Mouse (Mus musculus) embryonic fibroblast, embryonic 13.5 days (primary cell): ENCODE measurements at regions not wholly inside any gene's neighbourhood (a gene's known extent, or its start where the extent isn't known, plus 50 kb on each side); places are given as distances from the start of the nearest gene placed in this dataset.

Experiments used
- H3K27ac ChIP-seq: 2 replicates; pipeline ENCODE4 v1.5.1; 2012; ENCODE audit warnings: low read length, control low read depth, inconsistent platforms; ENCODE audit not compliant: insufficient read depth
- H3K4me1 ChIP-seq: 2 replicates; pipeline ENCODE4 v1.6.1; 2011; ENCODE audit warnings: low read length; ENCODE audit not compliant: control insufficient read depth, insufficient read depth
- H3K4me3 ChIP-seq: 2 replicates; pipeline ENCODE4 v1.5.1; 2011; ENCODE audit warnings: mild to moderate bottlenecking, control low read depth, low read length; ENCODE audit not compliant: insufficient read depth
- CTCF ChIP-seq: IDR thresholded peaks from 2 replicates; pipeline ENCODE4 v1.5.1; 2011; ENCODE audit warnings: mild to moderate bottlenecking, control low read depth, low read length, moderate library complexity, borderline replicate concordance; ENCODE audit not compliant: insufficient read depth
- POLR2A ChIP-seq: IDR thresholded peaks from 2 replicates; pipeline ENCODE4 v1.6.1; 2011; ENCODE audit warnings: low read depth, mild to moderate bottlenecking, control low read depth, low read length, moderate library complexity

GRCm38 (mm10) chr17:62297393-62298060 lies 583.6 kb downstream of the Efna5 start:
- H3K4me3 ChIP-seq: no peak overlapping the region
- 0 out of 2 replicates have a peak overlapping the region, but pooled peaks have one; percentile 10 for H3K27ac ChIP-seq
- TF ChIP-seq CTCF (no peak), POLR2A (no peak)
- H3K4me1 ChIP-seq: no peaks in the 10 kb centered on the region; the same call in 1 of the 2 replicates

- H3K4me1 ChIP-seq: no peaks in the 10 kb centered on the region; the same call in 1 of the 2 replicates
- no peak overlapping the region for H3K4me3 ChIP-seq
- TF ChIP-seq CTCF (no peak), POLR2A (no peak)
- no peak overlapping the region for H3K27ac ChIP-seq
These were observed 585.7 kb downstream of the Efna5 start for GRCm38 (mm10) chr17:62295412-62295811.

GRCm38 (mm10) chr17:62292703-62293102 lies 588.4 kb downstream of the Efna5 start:
- Histone ChIP-seq H3K4me3 (no peak overlapping the region), H3K4me1 (peaks cover 3% of the 10 kb centered on the region), H3K27ac (no peak overlapping the region)
- no peak for TF ChIP-seq CTCF
- TF ChIP-seq POLR2A: no peak

GRCm38 (mm10) chr17:62287666-62288065 lies 593.5 kb downstream of the Efna5 start:
- Histone ChIP-seq H3K4me3 (no peak overlapping the region), H3K4me1 (peaks cover 8% of the 10 kb centered on the region), H3K27ac (peak overlapping the region; percentile 46; the same call in 1 of the 2 replicates)
- TF ChIP-seq CTCF (no peak), POLR2A (no peak)

GRCm38 (mm10) chr17:62287127-62287526 lies 594.0 kb downstream of the Efna5 start:
- Histone ChIP-seq H3K4me3 (no peak overlapping the region), H3K4me1 (peaks cover 8% of the 10 kb centered on the region), H3K27ac (no peak overlapping the region)
- TF ChIP-seq CTCF (no peak), POLR2A (no peak)

- TF ChIP-seq CTCF (no peak), POLR2A (no peak)
- Histone ChIP-seq H3K4me1 (peaks cover 8% of the 10 kb centered on the region), H3K4me3 (no peak overlapping the region), H3K27ac (no peak overlapping the region)
These were observed 594.7 kb downstream of the Efna5 start for GRCm38 (mm10) chr17:62286086-62287080.

- TF ChIP-seq CTCF: no peak
- no peak for TF ChIP-seq POLR2A
- Histone ChIP-seq H3K4me1 (no peaks in the 10 kb centered on the region), H3K4me3 (no peak overlapping the region), H3K27ac (no peak overlapping the region)
These were observed 600.9 kb downstream of the Efna5 start for GRCm38 (mm10) chr17:62280201-62280600.

- H3K4me3 ChIP-seq: no peak overlapping the region
- no peak overlapping the region for H3K27ac ChIP-seq
- H3K4me1 ChIP-seq: no peaks in the 10 kb centered on the region
- no peak for TF ChIP-seq POLR2A
- TF ChIP-seq CTCF: no peak
These were observed 609.7 kb downstream of the Efna5 start for GRCm38 (mm10) chr17:62271399-62271798.

- no peak overlapping the region for H3K4me3 ChIP-seq
- no peaks in the 10 kb centered on the region for H3K4me1 ChIP-seq
- H3K27ac ChIP-seq: no peak overlapping the region
- TF ChIP-seq CTCF: no peak
- no peak for TF ChIP-seq POLR2A
These were observed 611.8 kb downstream of the Efna5 start for GRCm38 (mm10) chr17:62269279-62269678.
